Mouse (Mus musculus): ENCODE results near the gene Homez. TPM values are rescaled to one million over a fixed set of nuclear protein-coding genes. Genes with fewer than 3 reads are reported as not detected.

Homez gene
- total RNA-seq, 1 experiment, result 2.5 TPM

- Histone ChIP-seq H3K4me3 (ENCODE audit: insufficient read depth in 1 of 2, low read depth in 1 of 2, low read length in 2 of 2, poor library complexity in 1 of 2, severe bottlenecking in 1 of 2) (no peak overlapping the region), H3K27ac (ENCODE audit: insufficient read depth, low read depth, low read length, poor library complexity, severe bottlenecking) (no peak overlapping the region), H3K9me3 (ENCODE audit: control insufficient read depth, insufficient read depth, low read depth, low read length) (no peaks in the 10 kb centered on the region), H3K36me3 (ENCODE audit: control insufficient read depth, insufficient read depth, low read length, poor library complexity, severe bottlenecking) (no peaks in the 10 kb centered on the region), H3K9ac (ENCODE audit: insufficient read depth, low read depth, low read length, poor library complexity, severe bottlenecking) (no peak overlapping the region), H3K4me1 (ENCODE audit: control insufficient read depth in 2 of 2, insufficient read depth in 2 of 2, low read length in 2 of 2, poor library complexity in 1 of 2) (no peaks in the 10 kb centered on the region)
- TF ChIP-seq MAFK (IDR thresholded peaks at IDR 0.05; ENCODE audit: insufficient read depth, low read depth, low read length), result no peak
- TF ChIP-seq CHD2 (IDR thresholded peaks at IDR 0.05; ENCODE audit: low read depth, low read length), result no peak
- no peak for TF ChIP-seq ZC3H11A (IDR thresholded peaks at IDR 0.05; ENCODE audit: borderline replicate concordance, low read depth, low read length)
- no peak for TF ChIP-seq ZNF384 (IDR thresholded peaks at IDR 0.05; ENCODE audit: low read depth, low read length)
- TF ChIP-seq HCFC1 (IDR thresholded peaks at IDR 0.05; ENCODE audit: borderline replicate concordance, insufficient read depth, low read length), result no peak
- in situ Hi-C loops (cut with MboI; ENCODE audit: low sequenced_read_pairs in 2 of 2, unreplicated experiment in 2 of 2), result loop anchor here in 1 of 2 experiments (10.0 kb wide), 1 partner anchor 171 kb away; the partner anchor contains the start of gene Ngdn
- DNase-seq (ENCODE audit: low read depth, low spot score), result peak; percentile 26
These were observed 27.3 kb downstream of the Homez start for GRCm38 (mm10) chr14:54843461-54843860.

GRCm38 (mm10) chr14:54823716-54824115 lies 47.0 kb downstream of the Homez start:
- no peaks in the 10 kb centered on the region for H3K9me3 ChIP-seq (ENCODE audit: control insufficient read depth, insufficient read depth, low read depth, low read length)
- DNase-seq (ENCODE audit: low read depth, low spot score), result no peak
- no peaks in the 10 kb centered on the region for H3K36me3 ChIP-seq (ENCODE audit: control insufficient read depth, insufficient read depth, low read length, poor library complexity, severe bottlenecking)
- no peaks in the 10 kb centered on the region for H3K4me1 ChIP-seq (ENCODE audit: control insufficient read depth in 2 of 2, insufficient read depth in 2 of 2, low read length in 2 of 2, poor library complexity in 1 of 2)
- no peak for TF ChIP-seq ZC3H11A (IDR thresholded peaks at IDR 0.05; ENCODE audit: borderline replicate concordance, low read depth, low read length)
- TF ChIP-seq ZNF384 (IDR thresholded peaks at IDR 0.05; ENCODE audit: low read depth, low read length), result no peak
- no peak for TF ChIP-seq MAFK (IDR thresholded peaks at IDR 0.05; ENCODE audit: insufficient read depth, low read depth, low read length)
- TF ChIP-seq HCFC1 (IDR thresholded peaks at IDR 0.05; ENCODE audit: borderline replicate concordance, insufficient read depth, low read length), result no peak
- no peak for TF ChIP-seq CHD2 (IDR thresholded peaks at IDR 0.05; ENCODE audit: low read depth, low read length)
- no peak overlapping the region for H3K9ac ChIP-seq (ENCODE audit: insufficient read depth, low read depth, low read length, poor library complexity, severe bottlenecking)
- H3K4me3 ChIP-seq (ENCODE audit: insufficient read depth in 1 of 2, low read depth in 1 of 2, low read length in 2 of 2, poor library complexity in 1 of 2, severe bottlenecking in 1 of 2), result no peak overlapping the region
- no peak overlapping the region for H3K27ac ChIP-seq (ENCODE audit: insufficient read depth, low read depth, low read length, poor library complexity, severe bottlenecking)
- in situ Hi-C loops (cut with MboI; ENCODE audit: low sequenced_read_pairs in 2 of 2, unreplicated experiment in 2 of 2), result no loop called here

- TF ChIP-seq HCFC1 (IDR thresholded peaks at IDR 0.05; ENCODE audit: borderline replicate concordance, insufficient read depth, low read length) (no peak), CHD2 (IDR thresholded peaks at IDR 0.05; ENCODE audit: low read depth, low read length) (no peak), ZC3H11A (IDR thresholded peaks at IDR 0.05; ENCODE audit: borderline replicate concordance, low read depth, low read length) (no peak), MAFK (IDR thresholded peaks at IDR 0.05; ENCODE audit: insufficient read depth, low read depth, low read length) (no peak)
- H3K27ac ChIP-seq (ENCODE audit: insufficient read depth, low read depth, low read length, poor library complexity, severe bottlenecking), result no peak overlapping the region
- in situ Hi-C loops (cut with MboI; ENCODE audit: low sequenced_read_pairs in 2 of 2, unreplicated experiment in 2 of 2), result no loop called here
- no peaks in the 10 kb centered on the region for H3K9me3 ChIP-seq (ENCODE audit: control insufficient read depth, insufficient read depth, low read depth, low read length)
- no peak overlapping the region for H3K4me3 ChIP-seq (ENCODE audit: insufficient read depth in 1 of 2, low read depth in 1 of 2, low read length in 2 of 2, poor library complexity in 1 of 2, severe bottlenecking in 1 of 2)
- no peaks in the 10 kb centered on the region for H3K36me3 ChIP-seq (ENCODE audit: control insufficient read depth, insufficient read depth, low read length, poor library complexity, severe bottlenecking)
- no peaks in the 10 kb centered on the region for H3K4me1 ChIP-seq (ENCODE audit: control insufficient read depth in 2 of 2, insufficient read depth in 2 of 2, low read length in 2 of 2, poor library complexity in 1 of 2)
- no peak overlapping the region for H3K9ac ChIP-seq (ENCODE audit: insufficient read depth, low read depth, low read length, poor library complexity, severe bottlenecking)
- DNase-seq (ENCODE audit: low read depth, low spot score), result no peak
These were observed 48.5 kb downstream of the Homez start for GRCm38 (mm10) chr14:54822301-54822700.

GRCm38 (mm10) chr14:54817791-54818190 lies 53.0 kb downstream of the Homez start:
- Histone ChIP-seq H3K9ac (ENCODE audit: insufficient read depth, low read depth, low read length, poor library complexity, severe bottlenecking) (no peak overlapping the region), H3K36me3 (ENCODE audit: control insufficient read depth, insufficient read depth, low read length, poor library complexity, severe bottlenecking) (no peaks in the 10 kb centered on the region), H3K4me1 (ENCODE audit: control insufficient read depth in 2 of 2, insufficient read depth in 2 of 2, low read length in 2 of 2, poor library complexity in 1 of 2) (no peaks in the 10 kb centered on the region), H3K27ac (ENCODE audit: insufficient read depth, low read depth, low read length, poor library complexity, severe bottlenecking) (no peak overlapping the region), H3K9me3 (ENCODE audit: control insufficient read depth, insufficient read depth, low read depth, low read length) (no peaks in the 10 kb centered on the region), H3K4me3 (ENCODE audit: insufficient read depth in 1 of 2, low read depth in 1 of 2, low read length in 2 of 2, poor library complexity in 1 of 2, severe bottlenecking in 1 of 2) (no peak overlapping the region)
- peak; percentile 20 for DNase-seq (ENCODE audit: low read depth, low spot score)
- in situ Hi-C loops (cut with MboI; ENCODE audit: low sequenced_read_pairs in 2 of 2, unreplicated experiment in 2 of 2), result no loop called here
- TF ChIP-seq ZNF384 (IDR thresholded peaks at IDR 0.05; ENCODE audit: low read depth, low read length) (no peak), CHD2 (IDR thresholded peaks at IDR 0.05; ENCODE audit: low read depth, low read length) (no peak), ZC3H11A (IDR thresholded peaks at IDR 0.05; ENCODE audit: borderline replicate concordance, low read depth, low read length) (no peak), HCFC1 (IDR thresholded peaks at IDR 0.05; ENCODE audit: borderline replicate concordance, insufficient read depth, low read length) (no peak), MAFK (IDR thresholded peaks at IDR 0.05; ENCODE audit: insufficient read depth, low read depth, low read length) (no peak)

GRCm38 (mm10) chr14:54815737-54816136 lies 55.0 kb downstream of the Homez start:
- no peak overlapping the region for H3K27ac ChIP-seq (ENCODE audit: insufficient read depth, low read depth, low read length, poor library complexity, severe bottlenecking)
- H3K4me1 ChIP-seq (ENCODE audit: control insufficient read depth in 2 of 2, insufficient read depth in 2 of 2, low read length in 2 of 2, poor library complexity in 1 of 2), result no peaks in the 10 kb centered on the region
- no peak for DNase-seq (ENCODE audit: low read depth, low spot score)
- H3K9ac ChIP-seq (ENCODE audit: insufficient read depth, low read depth, low read length, poor library complexity, severe bottlenecking), result no peak overlapping the region
- no peaks in the 10 kb centered on the region for H3K36me3 ChIP-seq (ENCODE audit: control insufficient read depth, insufficient read depth, low read length, poor library complexity, severe bottlenecking)
- H3K9me3 ChIP-seq (ENCODE audit: control insufficient read depth, insufficient read depth, low read depth, low read length), result no peaks in the 10 kb centered on the region
- no peak overlapping the region for H3K4me3 ChIP-seq (ENCODE audit: insufficient read depth in 1 of 2, low read depth in 1 of 2, low read length in 2 of 2, poor library complexity in 1 of 2, severe bottlenecking in 1 of 2)
- no peak for TF ChIP-seq CHD2 (IDR thresholded peaks at IDR 0.05; ENCODE audit: low read depth, low read length)
- no peak for TF ChIP-seq ZC3H11A (IDR thresholded peaks at IDR 0.05; ENCODE audit: borderline replicate concordance, low read depth, low read length)
- no peak for TF ChIP-seq ZNF384 (IDR thresholded peaks at IDR 0.05; ENCODE audit: low read depth, low read length)
- no peak for TF ChIP-seq MAFK (IDR thresholded peaks at IDR 0.05; ENCODE audit: insufficient read depth, low read depth, low read length)
- in situ Hi-C loops (cut with MboI; ENCODE audit: low sequenced_read_pairs in 2 of 2, unreplicated experiment in 2 of 2), result no loop called here

All from ES-E14 (cell line).